Mouse (Mus musculus): ENCODE results near the gene Rnf168. TPM values are rescaled to one million over a fixed set of nuclear protein-coding genes. Genes with fewer than 3 reads are reported as not detected.
A peak's percentile ranks its signal among the peaks of the same experiment; 100 is the strongest.
"Not testable (repeated sequence)": the region's sequence is repeated elsewhere in the genome, so short reads cannot be mapped to it uniquely, and the experiment has no call there.

The Rnf168 gene
- polyA plus RNA-seq, 1 experiment: 7.4 TPM

- TF ChIP-seq CTCF (IDR thresholded peaks at IDR 0.05; ENCODE audit: control insufficient read depth, insufficient read depth, insufficient read length) (no peak), USF1 (IDR thresholded peaks at IDR 0.05; ENCODE audit: low read depth) (no peak), FOSL1 (IDR thresholded peaks at IDR 0.05; ENCODE audit: insufficient read depth, low read length, poor library complexity, severe bottlenecking) (no peak), MAX (IDR thresholded peaks at IDR 0.05) (no peak), MYOD1 (IDR thresholded peaks at IDR 0.05; ENCODE audit: control insufficient read depth, insufficient read length, low read depth) (no peak), MYOG (IDR thresholded peaks at IDR 0.05; ENCODE audit: control insufficient read depth, extremely low read depth, insufficient read length) (no peak), CEBPB (IDR thresholded peaks at IDR 0.05; ENCODE audit: low read depth) (no peak)
- Histone ChIP-seq H3K36me3 (ENCODE audit: control insufficient read depth, insufficient read depth) (peaks cover 6% of the 10 kb centered on the region), H3K79me3 (ENCODE audit: low read depth) (peaks cover 31% of the 10 kb centered on the region), H3K4me3 (ENCODE audit: insufficient read depth, poor library complexity, severe bottlenecking) (no peak overlapping the region), H3ac (ENCODE audit: control insufficient read depth, insufficient read length, low read depth) (no peak overlapping the region), H3K27me3 (ENCODE audit: control insufficient read depth, insufficient read depth, insufficient read length) (no peaks in the 10 kb centered on the region), H3K79me2 (ENCODE audit: control insufficient read depth, insufficient read depth) (peaks cover 34% of the 10 kb centered on the region)
Observed at GRCm38 (mm10) chr16:32275830-32276229, 1.4 kb upstream of the Rnf168 start.

DNA sequence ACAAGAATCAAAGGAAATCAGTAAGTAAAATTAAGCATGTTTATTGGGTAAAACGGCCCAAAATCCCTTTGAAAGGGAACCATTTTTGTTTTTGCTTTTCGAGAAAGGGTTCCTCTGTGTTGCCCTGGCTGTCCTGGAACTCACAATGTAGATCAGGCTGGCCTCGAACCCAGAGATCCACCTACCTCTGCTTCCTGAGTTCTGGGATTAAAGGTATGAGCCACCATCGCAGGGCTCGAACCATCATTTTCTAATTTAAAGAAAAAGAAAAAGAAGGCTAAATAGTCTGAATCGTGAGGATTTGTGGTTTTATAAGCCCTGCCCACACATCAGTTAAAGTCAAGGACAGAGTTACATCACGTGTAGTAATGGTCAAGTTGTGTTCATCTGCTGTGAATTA lies 1.1 kb downstream of the Rnf168 start:
- TF ChIP-seq CTCF (IDR thresholded peaks at IDR 0.05; ENCODE audit: control insufficient read depth, insufficient read depth, insufficient read length): no peak
- TF ChIP-seq CEBPB (IDR thresholded peaks at IDR 0.05; ENCODE audit: low read depth): no peak
- TF ChIP-seq MAX (IDR thresholded peaks at IDR 0.05): no peak
- TF ChIP-seq MYOG (IDR thresholded peaks at IDR 0.05; ENCODE audit: control insufficient read depth, extremely low read depth, insufficient read length): no peak
- TF ChIP-seq USF1 (IDR thresholded peaks at IDR 0.05; ENCODE audit: low read depth): no peak
- TF ChIP-seq FOSL1 (IDR thresholded peaks at IDR 0.05; ENCODE audit: insufficient read depth, low read length, poor library complexity, severe bottlenecking): no peak
- no peak for TF ChIP-seq MYOD1 (IDR thresholded peaks at IDR 0.05; ENCODE audit: control insufficient read depth, insufficient read length, low read depth)
- no peak overlapping the region for H3ac ChIP-seq (ENCODE audit: control insufficient read depth, insufficient read length, low read depth)
- peaks cover 57% of the 10 kb centered on the region for H3K79me2 ChIP-seq (ENCODE audit: control insufficient read depth, insufficient read depth)
- no peaks in the 10 kb centered on the region for H3K27me3 ChIP-seq (ENCODE audit: control insufficient read depth, insufficient read depth, insufficient read length)
- peak overlapping the region; percentile 74 for H3K4me3 ChIP-seq (ENCODE audit: insufficient read depth, poor library complexity, severe bottlenecking)
- peaks cover 24% of the 10 kb centered on the region for H3K36me3 ChIP-seq (ENCODE audit: control insufficient read depth, insufficient read depth)
- peaks cover 38% of the 10 kb centered on the region for H3K79me3 ChIP-seq (ENCODE audit: low read depth)

DNA sequence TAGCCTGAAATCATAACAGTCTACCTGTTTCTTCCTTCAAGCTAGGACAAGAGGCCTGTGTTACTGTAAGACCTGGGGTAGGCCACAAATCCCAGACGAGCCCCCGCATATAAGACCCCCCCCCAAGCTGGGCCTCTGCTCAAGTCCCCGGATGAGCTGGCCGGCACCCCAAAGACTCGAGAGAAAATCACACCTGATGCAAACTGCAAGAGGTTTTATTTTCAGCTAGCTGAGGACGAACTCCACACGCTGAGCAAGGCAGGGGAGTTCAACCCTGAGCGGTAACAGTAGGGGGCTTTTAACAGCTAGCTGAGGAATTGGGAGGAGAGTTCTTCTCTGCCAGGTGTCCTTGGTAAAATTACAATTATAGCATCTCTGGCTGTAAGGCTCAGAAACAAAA lies 3.0 kb downstream of the Rnf168 start:
- Histone ChIP-seq H3ac (ENCODE audit: control insufficient read depth, insufficient read length, low read depth) (no peak overlapping the region), H3K79me3 (ENCODE audit: low read depth) (peaks cover 38% of the 10 kb centered on the region), H3K27me3 (ENCODE audit: control insufficient read depth, insufficient read depth, insufficient read length) (no peaks in the 10 kb centered on the region), H3K36me3 (ENCODE audit: control insufficient read depth, insufficient read depth) (peaks cover 41% of the 10 kb centered on the region), H3K79me2 (ENCODE audit: control insufficient read depth, insufficient read depth) (peaks cover 59% of the 10 kb centered on the region), H3K4me3 (ENCODE audit: insufficient read depth, poor library complexity, severe bottlenecking) (no peak overlapping the region)
- TF ChIP-seq MAX (IDR thresholded peaks at IDR 0.05): no peak
- no peak for TF ChIP-seq MYOD1 (IDR thresholded peaks at IDR 0.05; ENCODE audit: control insufficient read depth, insufficient read length, low read depth)
- no peak for TF ChIP-seq MYOG (IDR thresholded peaks at IDR 0.05; ENCODE audit: control insufficient read depth, extremely low read depth, insufficient read length)
- no peak for TF ChIP-seq USF1 (IDR thresholded peaks at IDR 0.05; ENCODE audit: low read depth)

- no peak overlapping the region for H3K4me3 ChIP-seq (ENCODE audit: insufficient read depth, poor library complexity, severe bottlenecking)
- peaks cover 38% of the 10 kb centered on the region for H3K79me3 ChIP-seq (ENCODE audit: low read depth)
- H3ac ChIP-seq (ENCODE audit: control insufficient read depth, insufficient read length, low read depth): no peak overlapping the region
- peaks cover 64% of the 10 kb centered on the region for H3K36me3 ChIP-seq (ENCODE audit: control insufficient read depth, insufficient read depth)
- H3K79me2 ChIP-seq (ENCODE audit: control insufficient read depth, insufficient read depth): peaks cover 57% of the 10 kb centered on the region
- TF ChIP-seq USF1 (IDR thresholded peaks at IDR 0.05; ENCODE audit: low read depth) (no peak), MAX (IDR thresholded peaks at IDR 0.05) (no peak), CEBPB (IDR thresholded peaks at IDR 0.05; ENCODE audit: low read depth) (no peak), MYOG (IDR thresholded peaks at IDR 0.05; ENCODE audit: control insufficient read depth, extremely low read depth, insufficient read length) (no peak), MYOD1 (IDR thresholded peaks at IDR 0.05; ENCODE audit: control insufficient read depth, insufficient read length, low read depth) (no peak), FOSL1 (IDR thresholded peaks at IDR 0.05; ENCODE audit: insufficient read depth, low read length, poor library complexity, severe bottlenecking) (no peak), CTCF (IDR thresholded peaks at IDR 0.05; ENCODE audit: control insufficient read depth, insufficient read depth, insufficient read length) (no peak)
- no peaks in the 10 kb centered on the region for H3K27me3 ChIP-seq (ENCODE audit: control insufficient read depth, insufficient read depth, insufficient read length)
Observed at GRCm38 (mm10) chr16:32282608-32283007, 5.3 kb downstream of the Rnf168 start.

DNA sequence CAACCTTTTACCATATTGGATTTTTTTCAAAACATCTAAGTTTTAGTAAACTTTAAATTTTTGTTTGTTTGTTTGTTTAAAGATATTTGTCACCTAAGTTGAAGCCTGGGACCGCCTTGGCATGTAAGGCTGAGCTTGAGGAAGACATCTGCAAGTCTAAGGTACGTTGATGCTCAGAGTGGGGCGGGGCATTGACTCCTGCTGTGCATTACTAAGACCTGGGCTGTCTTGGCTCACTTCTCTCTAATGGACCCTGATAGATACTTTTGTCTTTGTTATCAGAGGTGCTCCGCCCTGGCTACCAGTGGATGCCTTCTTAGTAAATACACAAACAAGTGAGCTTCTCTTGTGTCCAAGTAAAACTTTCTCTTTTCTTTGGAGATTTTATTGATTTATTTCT lies 14.6 kb downstream of the Rnf168 start:
- Histone ChIP-seq H3K27me3 (ENCODE audit: control insufficient read depth, insufficient read depth, insufficient read length) (no peaks in the 10 kb centered on the region), H3K36me3 (ENCODE audit: control insufficient read depth, insufficient read depth) (peaks cover 54% of the 10 kb centered on the region), H3K79me3 (ENCODE audit: low read depth) (no peaks in the 10 kb centered on the region), H3K4me3 (ENCODE audit: insufficient read depth, poor library complexity, severe bottlenecking) (no peak overlapping the region), H3K79me2 (ENCODE audit: control insufficient read depth, insufficient read depth) (no peaks in the 10 kb centered on the region), H3ac (ENCODE audit: control insufficient read depth, insufficient read length, low read depth) (no peak overlapping the region)
- no peak for TF ChIP-seq MYOG (IDR thresholded peaks at IDR 0.05; ENCODE audit: control insufficient read depth, extremely low read depth, insufficient read length)
- TF ChIP-seq CEBPB (IDR thresholded peaks at IDR 0.05; ENCODE audit: low read depth): no peak
- TF ChIP-seq USF1 (IDR thresholded peaks at IDR 0.05; ENCODE audit: low read depth): no peak

- not testable (repeated sequence) for H3K4me3 ChIP-seq (ENCODE audit: insufficient read depth, poor library complexity, severe bottlenecking); H3K79me2 ChIP-seq (ENCODE audit: control insufficient read depth, insufficient read depth); H3K79me3 ChIP-seq (ENCODE audit: low read depth); H3ac ChIP-seq (ENCODE audit: control insufficient read depth, insufficient read length, low read depth); H3K27me3 ChIP-seq (ENCODE audit: control insufficient read depth, insufficient read depth, insufficient read length)
- H3K36me3 ChIP-seq (ENCODE audit: control insufficient read depth, insufficient read depth): peaks cover 39% of the 10 kb centered on the region
Observed at GRCm38 (mm10) chr16:32299617-32300016, 22.4 kb downstream of the Rnf168 start.
